Mouse (Mus musculus) cerebellum, adult 2 months (tissue): ENCODE results near the gene Pawr. TPM values are rescaled to one million over a fixed set of nuclear protein-coding genes. Genes with fewer than 3 reads are reported as not detected.

Source experiments
- DNase-seq, 2 experiments: peaks; one replicate each; pipeline ENCODE4 v3.0.0; 2021
- H3K27ac ChIP-seq: fragments of 200-500 bp; 2 replicates; pipeline ENCODE4 v1.5.1; 2012; ENCODE audit warnings: low read length, control low read depth, inconsistent platforms; ENCODE audit not compliant: insufficient read depth
- H3K27me3 ChIP-seq: fragments of 200-500 bp; 2 replicates; pipeline ENCODE4 v1.6.1; 2012; ENCODE audit warnings: inconsistent platforms, mild to moderate bottlenecking, low read length, moderate library complexity; ENCODE audit not compliant: control insufficient read depth, insufficient read depth
- H3K4me1 ChIP-seq: fragments of 200-500 bp; 2 replicates; pipeline ENCODE4 v1.6.1; 2011; ENCODE audit warnings: low read length; ENCODE audit not compliant: control insufficient read depth, insufficient read depth
- H3K4me3 ChIP-seq: fragments of 200-500 bp; replicated peaks from 2 replicates; pipeline ENCODE3; 2011; ENCODE audit warnings: mild to moderate bottlenecking, low read depth, low read length, control low read depth; ENCODE audit not compliant: insufficient read depth
- CTCF ChIP-seq: fragments of 200-500 bp; IDR thresholded peaks from 2 replicates; pipeline ENCODE4 v1.5.1; 2011; ENCODE audit warnings: low read depth, mild to moderate bottlenecking, control low read depth, low read length, moderate library complexity, borderline replicate concordance; ENCODE audit not compliant: insufficient read depth
- POLR2A ChIP-seq: fragments of 200-500 bp; IDR thresholded peaks from 2 replicates; pipeline ENCODE4 v1.6.1; 2011; ENCODE audit warnings: low read length, control low read depth, borderline replicate concordance; ENCODE audit not compliant: insufficient read depth
- WGBS: fragments of 180-500 bp; shearing (Covaris S2); methylation state at CpG from one replicate; pipeline ENCODE4 v1.1.7; 2018; 5-methylcytosine and 5-hydroxymethylcytosine counted together
- polyA plus RNA-seq: library from polyadenylated mRNA; depleted of rRNA; stranded (reverse); fragments of >200 nt; gene quantifications from 2 replicates; pipeline ENCODE4 v1.2.3, GENCODE M21; 2012

Pawr gene
- polyA plus RNA-seq, 1 experiment, result 1.3 TPM

DNA sequence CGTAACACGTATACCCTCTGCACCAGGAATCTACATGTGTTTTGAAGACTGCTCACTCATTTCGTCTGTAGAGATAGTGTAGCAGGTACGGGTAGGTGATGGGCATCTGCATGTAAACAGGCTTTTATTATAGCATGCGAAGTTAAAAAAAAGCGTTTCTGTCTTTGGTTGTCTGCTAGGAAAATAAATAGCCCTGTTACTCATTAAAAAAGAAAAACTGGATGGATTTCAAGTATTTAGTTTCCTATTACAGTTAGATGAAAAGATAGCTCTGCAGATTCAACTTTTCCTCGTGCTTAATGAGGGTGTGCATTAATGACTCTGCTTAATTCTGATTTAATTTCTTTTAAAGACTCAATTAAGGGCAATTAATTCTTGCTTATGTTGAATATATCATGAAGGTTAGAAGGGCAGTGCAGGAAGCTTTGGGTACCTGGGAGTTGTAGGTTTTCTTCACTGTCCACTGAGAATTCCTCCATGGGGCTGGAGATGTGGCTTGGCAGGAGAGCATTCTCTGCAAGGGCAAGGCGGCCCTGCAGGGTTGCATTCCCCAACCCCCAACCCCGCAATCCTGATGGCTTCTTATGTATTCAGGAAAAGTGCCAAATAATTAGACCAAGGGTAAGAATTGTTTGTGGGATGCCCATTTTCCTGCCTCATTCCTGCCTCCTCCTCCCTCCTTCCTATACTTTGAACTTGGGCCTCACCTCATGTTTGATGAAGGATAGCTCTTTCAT, 29.7 kb downstream of the Pawr start:
- no peak for DNase-seq
- Histone ChIP-seq H3K27me3 (no peaks in the 10 kb centered on the region), H3K4me3 (no peak overlapping the region), H3K4me1 (no peaks in the 10 kb centered on the region), H3K27ac (no peak overlapping the region)
- TF ChIP-seq CTCF (no peak), POLR2A (no peak)
- 63% methylated on average over 9 of the region's 9 CpGs for WGBS

DNA sequence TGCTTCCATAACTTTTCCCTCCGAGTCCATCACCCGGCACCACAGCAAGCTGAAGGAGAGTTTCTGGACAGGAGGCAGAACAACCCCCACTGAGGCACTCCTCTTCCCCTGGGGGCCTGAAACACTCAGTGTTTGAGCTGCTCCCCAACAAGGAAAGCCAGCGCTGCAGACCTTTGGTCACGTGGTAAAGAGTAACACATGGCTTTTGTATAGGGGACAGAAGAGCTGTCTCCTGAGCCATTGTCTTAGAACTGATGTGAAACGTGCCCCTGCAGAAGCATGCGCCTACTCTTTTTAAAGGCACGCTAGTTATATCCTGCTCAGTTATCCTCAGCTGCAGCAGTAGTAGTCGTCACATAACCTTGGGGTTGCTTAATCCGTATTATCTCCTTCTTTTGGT, 32.0 kb downstream of the Pawr start:
- H3K4me1 ChIP-seq, result no peaks in the 10 kb centered on the region
- H3K27ac ChIP-seq, result no peak overlapping the region
- H3K27me3 ChIP-seq, result no peaks in the 10 kb centered on the region
- 49% methylated on average over 9 of the region's 9 CpGs for WGBS
- no peak overlapping the region for H3K4me3 ChIP-seq
- no peak for TF ChIP-seq POLR2A
- no peak for TF ChIP-seq CTCF
- no peak for DNase-seq

DNA sequence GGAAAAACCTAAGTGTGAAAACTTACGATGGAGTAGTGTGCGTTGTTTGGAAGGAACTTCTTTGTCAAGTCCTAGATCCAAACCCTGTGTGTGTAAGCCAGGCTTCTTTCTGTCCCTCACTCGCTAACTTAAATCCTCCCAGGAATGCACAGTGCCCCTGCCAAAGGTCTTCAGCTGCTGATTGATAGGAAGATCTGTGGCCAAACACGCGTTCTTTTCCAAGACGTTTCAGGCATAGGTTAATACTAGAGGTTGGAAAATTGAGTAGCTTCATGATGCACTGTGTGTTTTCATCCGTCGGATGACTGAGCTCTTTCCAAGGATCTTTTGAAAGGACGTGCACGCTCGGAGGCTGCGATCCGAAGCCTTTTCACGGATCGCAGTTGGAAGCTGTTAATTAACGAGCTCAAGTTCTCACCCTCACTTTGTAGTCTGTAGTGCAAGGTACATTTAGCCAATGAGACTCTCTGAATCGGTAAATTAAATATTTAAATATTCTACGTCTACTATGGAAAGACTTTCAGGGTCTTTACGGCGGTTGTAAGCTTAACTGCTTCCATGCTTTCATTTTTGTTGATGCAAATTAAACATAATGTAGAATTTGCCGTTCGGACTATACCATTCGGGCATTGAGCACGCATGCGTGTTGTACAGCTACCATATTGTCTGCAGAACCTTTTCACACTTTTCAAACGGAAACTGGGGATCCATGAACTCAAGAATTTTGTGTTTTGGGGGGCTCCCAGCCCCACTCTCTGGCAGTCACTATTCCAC, 33.2 kb downstream of the Pawr start:
- Histone ChIP-seq H3K27me3 (no peaks in the 10 kb centered on the region), H3K4me3 (no peak overlapping the region), H3K27ac (no peak overlapping the region), H3K4me1 (no peaks in the 10 kb centered on the region)
- DNase-seq, result no peak
- TF ChIP-seq CTCF (no peak), POLR2A (no peak)
- 80% methylated on average over 26 of the region's 26 CpGs for WGBS

DNA sequence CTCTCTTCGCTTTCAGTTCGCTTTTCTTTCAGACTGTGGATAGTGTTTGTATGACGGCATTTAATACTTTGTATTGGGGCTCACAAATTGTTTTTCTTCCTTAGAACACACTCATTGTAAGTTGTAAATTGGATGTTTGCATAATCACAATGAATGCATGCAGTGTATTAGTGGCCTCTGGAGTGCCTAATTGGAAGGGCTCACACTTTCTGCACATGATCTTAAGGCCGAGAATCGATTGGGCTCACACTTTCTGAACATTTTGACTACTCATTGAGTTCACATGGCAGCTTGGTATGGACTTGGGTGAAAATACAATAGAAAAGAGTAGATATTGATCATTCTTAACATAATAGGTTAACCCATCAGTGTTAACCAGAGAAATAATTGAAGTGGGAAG, 34.3 kb downstream of the Pawr start:
- H3K4me3 ChIP-seq, result no peak overlapping the region
- TF ChIP-seq CTCF (no peak), POLR2A (no peak)
- H3K27me3 ChIP-seq, result no peaks in the 10 kb centered on the region
- no peak for DNase-seq
- WGBS, result 95% methylated on average over 5 of the region's 5 CpGs
- H3K27ac ChIP-seq, result no peak overlapping the region
- no peaks in the 10 kb centered on the region for H3K4me1 ChIP-seq

DNA sequence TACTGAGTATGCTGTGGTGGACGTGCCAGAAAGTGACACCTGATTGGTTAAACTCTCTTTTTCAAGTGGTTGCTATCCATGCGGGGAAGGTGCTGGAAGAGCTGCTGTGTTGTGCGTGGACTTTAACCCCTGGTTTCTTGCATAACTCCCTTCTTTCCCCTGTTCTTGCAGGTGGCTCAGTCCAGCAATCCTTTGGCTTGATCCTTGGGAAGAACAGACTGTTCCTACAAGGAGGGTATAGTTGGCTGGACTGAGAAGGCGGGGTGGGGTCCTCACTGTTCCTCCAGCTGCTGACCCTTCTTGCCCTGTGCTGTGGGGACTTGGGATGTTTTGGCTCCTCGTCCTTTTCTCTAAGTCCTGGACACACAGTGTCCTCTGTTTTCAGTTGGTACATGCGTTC, 36.4 kb downstream of the Pawr start:
- TF ChIP-seq CTCF (no peak), POLR2A (no peak)
- WGBS, result 87% methylated on average over 6 of the region's 6 CpGs
- Histone ChIP-seq H3K27me3 (no peaks in the 10 kb centered on the region), H3K4me1 (no peaks in the 10 kb centered on the region), H3K4me3 (no peak overlapping the region), H3K27ac (no peak overlapping the region)
- DNase-seq, result no peak

DNA sequence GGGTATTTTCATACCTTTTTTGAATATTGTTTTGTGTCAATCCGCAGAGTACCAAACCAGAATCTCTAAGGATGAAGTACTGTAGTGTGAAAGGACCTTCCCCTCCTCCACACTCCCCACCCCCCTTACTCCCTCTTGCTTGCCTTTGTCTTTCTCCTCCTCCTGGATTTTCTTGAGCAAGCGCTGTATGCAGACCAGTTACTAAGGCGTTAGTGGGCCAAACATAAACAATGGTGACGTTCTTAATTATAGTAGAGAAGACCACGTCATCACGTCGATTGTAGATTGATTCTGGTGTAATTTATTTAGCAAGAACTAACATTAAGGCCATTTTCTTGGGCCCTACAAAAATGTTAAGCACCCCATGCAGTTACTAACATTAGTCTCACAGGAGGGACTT, 40.3 kb downstream of the Pawr start:
- DNase-seq, result no peak
- Histone ChIP-seq H3K27me3 (no peaks in the 10 kb centered on the region), H3K27ac (no peak overlapping the region), H3K4me1 (no peaks in the 10 kb centered on the region), H3K4me3 (no peak overlapping the region)
- WGBS, result 60% methylated on average over 7 of the region's 7 CpGs
- TF ChIP-seq POLR2A (no peak), CTCF (no peak)

DNA sequence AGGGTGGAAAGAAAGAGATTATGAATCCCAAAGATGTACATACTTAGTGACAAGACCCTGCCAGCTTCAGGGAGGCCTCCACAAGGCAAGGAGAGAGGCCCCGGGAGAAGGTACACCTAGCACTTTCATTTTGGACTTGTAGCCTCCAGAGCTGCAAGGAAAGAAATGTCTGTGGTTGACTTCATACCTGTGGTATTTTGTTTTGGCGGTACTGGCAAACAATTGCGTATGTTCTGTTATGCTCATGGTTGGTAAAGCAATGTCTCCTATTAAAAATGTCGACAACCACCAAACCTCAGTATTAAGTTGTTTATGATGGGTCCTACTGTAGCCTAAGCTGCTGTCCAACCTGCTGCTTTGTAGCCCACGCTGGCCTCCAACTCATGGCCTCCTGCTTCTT, 40.9 kb downstream of the Pawr start:
- no peaks in the 10 kb centered on the region for H3K4me1 ChIP-seq

DNA sequence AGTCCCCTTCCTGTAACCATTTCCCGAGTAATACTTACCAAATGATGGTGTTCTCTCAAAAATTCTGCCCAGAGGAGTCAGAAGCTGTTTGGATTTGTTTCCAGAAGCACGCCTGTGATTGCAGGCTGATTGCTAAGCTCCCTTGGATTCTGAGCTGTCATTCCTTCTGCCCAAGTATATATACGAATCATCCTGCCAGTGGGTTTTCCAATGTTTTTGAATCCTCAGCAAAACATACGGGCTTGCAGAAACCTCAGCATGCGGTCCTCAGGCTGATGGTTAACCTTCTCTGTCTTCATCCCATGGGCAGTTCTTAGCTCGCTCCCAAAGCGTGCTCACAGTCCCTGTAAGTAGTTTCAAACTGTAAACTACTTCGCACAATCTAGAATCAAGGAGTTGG, 43.9 kb downstream of the Pawr start:
- Histone ChIP-seq H3K4me1 (no peaks in the 10 kb centered on the region), H3K4me3 (no peak overlapping the region), H3K27me3 (no peaks in the 10 kb centered on the region), H3K27ac (no peak overlapping the region)
- WGBS, result 96% methylated on average over 8 of the region's 8 CpGs
- TF ChIP-seq POLR2A, result no peak
- TF ChIP-seq CTCF, result no peak
- no peak for DNase-seq

More for the DNA sequence above, 40.9 kb downstream of the Pawr start:
- WGBS, result 94% methylated on average over 5 of the region's 5 CpGs
- no peak for DNase-seq
- H3K4me3 ChIP-seq, result no peak overlapping the region
- no peak for TF ChIP-seq POLR2A
- TF ChIP-seq CTCF, result no peak
- no peaks in the 10 kb centered on the region for H3K27me3 ChIP-seq
- no peak overlapping the region for H3K27ac ChIP-seq
